In genomic region chr4:81744629-81745509, GRCm38 (mm10) we compare ENCODE assay signal across 8 mouse cellular contexts.
DNase-seq lines count a peak whose midpoint lies in the region; ATAC-seq lines count a peak whose summit lies in the region.

No protein-coding gene starts in this region.

- ATAC-seq in midbrain, embryonic 15.5 days (replicated peaks), result peak; percentile 85

- no peak overlapping the region for H3K9ac ChIP-seq in midbrain, embryonic 15.5 days

- no peaks in the 10 kb centered on the region for H3K27me3 ChIP-seq in midbrain, embryonic 15.5 days (replicated peaks)

- no peak overlapping the region for H3K4me3 ChIP-seq in midbrain, embryonic 15.5 days

- H3K36me3 ChIP-seq in midbrain, embryonic 15.5 days (replicated peaks), result no peaks in the 10 kb centered on the region

- H3K4me2 ChIP-seq in midbrain, embryonic 15.5 days, result peak overlapping the region; percentile 28

- peak; percentile 7 for DNase-seq in adrenal gland, adult 8-10 months
- DNase-seq in adrenal gland, postnatal 25 days, result no peak
- peak; percentile 61 for DNase-seq in embryo, embryonic 9.5 days (ENCODE audit: extremely low spot score)
- DNase-seq in heart, postnatal 10 days, result peak; percentile 64 to 68
- peak; percentile 58 to 71 for DNase-seq in kidney, postnatal 4 days
- DNase-seq in frontal cortex, postnatal 25 days (ENCODE audit: low spot score in 2 of 2), result no peak
- DNase-seq in thymus, postnatal 36 days, result no peak

- 7% methylated on average over 18 of the region's 18 CpGs for WGBS in midbrain, embryonic 15.5 days

- H3K4me1 ChIP-seq in midbrain, embryonic 15.5 days, result peaks cover 20% of the 10 kb centered on the region

- intact Hi-C loops in heart, postnatal 10 days (cut with DNase I), result no loop called here

- H3K27ac ChIP-seq in midbrain, embryonic 15.5 days, result peak overlapping the region; percentile 74

- H3K9me3 ChIP-seq in midbrain, embryonic 15.5 days, result no peaks in the 10 kb centered on the region

Comparison
In these comparisons a context has a peak if more than half of its experiments do, and no peak if none do; other contexts are left out.
1. DNase-seq: peak in adrenal gland, adult 8-10 months (single experiment), embryo, embryonic 9.5 days (single experiment), heart, postnatal 10 days (2 of 2) and kidney, postnatal 4 days (2 of 2); none in adrenal gland, postnatal 25 days (single experiment), frontal cortex, postnatal 25 days (0 of 2) and thymus, postnatal 36 days (0 of 2).